Mouse (Mus musculus): ENCODE data around the gene P2rx4. TPM values are rescaled to one million over a fixed set of nuclear protein-coding genes. Genes with fewer than 3 reads are reported as not detected.

P2rx4 gene
- polyA plus RNA-seq, 1 experiment from 2014 or later, result 10.3 TPM

DNA sequence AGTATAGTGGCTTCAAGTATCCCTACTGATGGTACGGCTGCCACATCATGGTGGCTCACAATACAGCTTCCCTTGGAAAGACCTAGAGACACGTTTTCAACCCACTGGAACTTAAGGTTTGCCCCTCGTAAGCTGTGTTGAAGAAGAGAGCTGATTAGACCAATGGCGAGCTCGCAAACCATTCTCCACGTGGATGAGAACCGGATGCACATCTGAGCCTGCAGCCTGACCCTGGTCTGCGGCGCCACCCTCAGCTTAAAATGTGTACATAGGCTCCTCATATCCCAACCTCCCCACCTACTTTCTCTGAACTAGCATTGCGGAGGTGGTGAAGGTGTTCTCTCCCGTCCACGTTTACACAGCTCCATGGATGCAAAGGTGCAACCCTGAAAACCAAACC is 26.1 kb upstream of the P2rx4 start:
- Histone ChIP-seq H3K4me3 (replicated peaks; ENCODE audit: low read length) (no peak overlapping the region), H3K4me1 (replicated peaks; ENCODE audit: control insufficient read depth, insufficient read depth, low read length) (no peaks in the 10 kb centered on the region), H3K4me2 (ENCODE audit: low read length) (no peak overlapping the region), H3K27ac (ENCODE audit: low read length) (no peak overlapping the region), H3K36me3 (ENCODE audit: control insufficient read depth, insufficient read depth) (no peaks in the 10 kb centered on the region), H3K9ac (replicated peaks; ENCODE audit: low read depth, low read length) (no peak overlapping the region), H3K9me3 (ENCODE audit: control insufficient read depth, low read length) (no peaks in the 10 kb centered on the region), H3K27me3 (replicated peaks; ENCODE audit: control insufficient read depth, insufficient read depth, low read length) (no peaks in the 10 kb centered on the region)
- ATAC-seq, result no peak
- 81% methylated on average over 12 of the region's 12 CpGs for WGBS

DNA sequence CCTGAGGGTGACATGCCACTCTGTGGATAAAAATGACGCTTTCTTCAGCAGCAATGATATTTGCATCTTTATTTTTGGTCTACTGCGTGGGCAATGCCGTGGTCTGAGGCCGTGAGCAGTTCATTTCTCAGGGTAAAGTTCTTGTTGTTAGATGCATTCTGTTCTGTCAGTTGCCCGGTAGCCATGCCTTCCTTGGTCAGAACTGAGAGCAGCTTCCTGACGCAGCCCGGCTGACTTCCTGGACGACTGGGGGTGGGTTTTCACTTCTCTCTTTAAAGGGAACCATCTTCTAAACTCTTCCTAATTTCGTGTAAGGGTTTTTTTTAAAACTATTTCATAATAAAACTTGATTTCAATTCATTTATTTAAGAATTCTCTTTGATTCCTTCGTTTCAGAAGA is 23.4 kb upstream of the P2rx4 start:
- no peak for ATAC-seq
- H3K27ac ChIP-seq (ENCODE audit: low read length), result no peak overlapping the region
- no peaks in the 10 kb centered on the region for H3K36me3 ChIP-seq (ENCODE audit: control insufficient read depth, insufficient read depth)
- no peaks in the 10 kb centered on the region for H3K9me3 ChIP-seq (ENCODE audit: control insufficient read depth, low read length)
- H3K9ac ChIP-seq (replicated peaks; ENCODE audit: low read depth, low read length), result no peak overlapping the region
- no peaks in the 10 kb centered on the region for H3K27me3 ChIP-seq (replicated peaks; ENCODE audit: control insufficient read depth, insufficient read depth, low read length)
- WGBS, result 84% methylated on average over 10 of the region's 10 CpGs
- no peaks in the 10 kb centered on the region for H3K4me1 ChIP-seq (replicated peaks; ENCODE audit: control insufficient read depth, insufficient read depth, low read length)
- no peak overlapping the region for H3K4me3 ChIP-seq (replicated peaks; ENCODE audit: low read length)
- no peak overlapping the region for H3K4me2 ChIP-seq (ENCODE audit: low read length)

DNA sequence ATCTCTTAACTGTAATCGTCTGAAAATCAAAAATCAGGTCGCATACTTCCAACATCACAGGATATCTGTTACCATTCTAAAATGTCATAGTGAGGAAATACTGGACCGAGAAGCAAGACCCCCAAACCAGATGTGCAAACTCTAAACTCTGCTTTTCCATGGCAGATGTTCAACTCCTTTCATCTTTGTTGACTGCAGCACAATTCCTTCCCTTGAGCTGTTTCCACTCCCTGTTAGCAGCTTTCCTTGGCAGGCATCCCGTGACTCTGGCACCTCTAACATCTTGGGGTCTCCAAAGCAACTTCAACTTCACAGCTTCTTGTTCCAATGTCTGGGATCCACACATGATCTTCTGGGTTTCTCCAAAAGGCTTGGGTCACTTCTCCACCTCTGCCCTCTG is 20.0 kb upstream of the P2rx4 start:
- Histone ChIP-seq H3K36me3 (ENCODE audit: control insufficient read depth, insufficient read depth) (no peaks in the 10 kb centered on the region), H3K4me1 (replicated peaks; ENCODE audit: control insufficient read depth, insufficient read depth, low read length) (no peaks in the 10 kb centered on the region), H3K4me3 (replicated peaks; ENCODE audit: low read length) (no peak overlapping the region), H3K4me2 (ENCODE audit: low read length) (no peak overlapping the region), H3K9me3 (ENCODE audit: control insufficient read depth, low read length) (no peaks in the 10 kb centered on the region), H3K27me3 (replicated peaks; ENCODE audit: control insufficient read depth, insufficient read depth, low read length) (no peaks in the 10 kb centered on the region), H3K27ac (ENCODE audit: low read length) (no peak overlapping the region), H3K9ac (replicated peaks; ENCODE audit: low read depth, low read length) (no peak overlapping the region)
- ATAC-seq, result no peak
- 88% methylated on average over 4 of the region's 4 CpGs for WGBS

DNA sequence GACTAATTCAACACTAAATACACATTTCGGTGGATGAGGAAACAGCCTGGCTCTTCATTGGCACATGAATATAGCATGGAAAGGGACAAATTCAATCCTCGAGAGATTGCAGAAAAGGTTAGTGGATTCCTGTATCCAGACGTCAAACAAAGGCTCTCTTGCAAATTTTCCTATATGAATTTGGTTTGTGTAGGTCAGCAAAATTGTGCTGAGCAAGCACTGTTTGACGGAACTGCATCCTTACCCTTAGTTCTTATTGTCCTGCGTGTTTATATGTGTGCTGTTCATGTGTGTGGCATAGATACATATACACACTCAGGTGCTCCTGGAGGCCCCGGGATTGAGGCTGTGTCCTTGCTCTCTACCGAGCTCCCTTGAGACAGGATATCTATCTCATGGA is 18.2 kb upstream of the P2rx4 start:
- Histone ChIP-seq H3K36me3 (ENCODE audit: control insufficient read depth, insufficient read depth) (no peaks in the 10 kb centered on the region), H3K9ac (replicated peaks; ENCODE audit: low read depth, low read length) (no peak overlapping the region), H3K27ac (ENCODE audit: low read length) (no peak overlapping the region), H3K4me2 (ENCODE audit: low read length) (no peak overlapping the region), H3K4me1 (replicated peaks; ENCODE audit: control insufficient read depth, insufficient read depth, low read length) (no peaks in the 10 kb centered on the region; the same call in 1 of the 2 replicates), H3K9me3 (ENCODE audit: control insufficient read depth, low read length) (no peaks in the 10 kb centered on the region), H3K4me3 (replicated peaks; ENCODE audit: low read length) (no peak overlapping the region), H3K27me3 (replicated peaks; ENCODE audit: control insufficient read depth, insufficient read depth, low read length) (no peaks in the 10 kb centered on the region)
- WGBS, result 90% methylated on average over 7 of the region's 7 CpGs
- ATAC-seq, result no peak

DNA sequence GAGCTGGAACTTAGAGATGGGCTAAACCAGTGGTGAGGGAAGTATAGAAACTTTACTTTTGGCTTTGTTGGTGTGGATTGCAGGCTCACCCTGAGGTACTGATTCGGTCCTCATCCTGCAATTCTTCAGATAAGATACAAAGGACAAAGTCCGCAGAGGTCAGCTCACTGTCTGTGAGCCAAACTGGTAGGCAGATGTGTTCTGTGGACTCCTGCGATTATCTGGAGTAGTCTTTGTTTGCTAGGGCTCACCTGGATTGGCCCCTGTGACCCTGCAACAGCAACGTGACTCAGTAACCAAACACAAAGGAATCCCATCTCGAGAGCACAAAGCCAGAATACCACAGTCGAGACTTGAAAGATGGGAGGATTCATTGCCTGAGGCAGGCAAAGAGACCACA is 16.9 kb upstream of the P2rx4 start:
- Histone ChIP-seq H3K9me3 (ENCODE audit: control insufficient read depth, low read length) (no peaks in the 10 kb centered on the region), H3K4me1 (replicated peaks; ENCODE audit: control insufficient read depth, insufficient read depth, low read length) (peaks cover under 1% of the 10 kb centered on the region), H3K27me3 (replicated peaks; ENCODE audit: control insufficient read depth, insufficient read depth, low read length) (no peaks in the 10 kb centered on the region), H3K4me3 (replicated peaks; ENCODE audit: low read length) (no peak overlapping the region), H3K27ac (ENCODE audit: low read length) (no peak overlapping the region), H3K4me2 (ENCODE audit: low read length) (no peak overlapping the region), H3K9ac (replicated peaks; ENCODE audit: low read depth, low read length) (no peak overlapping the region), H3K36me3 (ENCODE audit: control insufficient read depth, insufficient read depth) (no peaks in the 10 kb centered on the region)
- WGBS, result 46% methylated on average over 6 of the region's 6 CpGs
- ATAC-seq, result no peak

DNA sequence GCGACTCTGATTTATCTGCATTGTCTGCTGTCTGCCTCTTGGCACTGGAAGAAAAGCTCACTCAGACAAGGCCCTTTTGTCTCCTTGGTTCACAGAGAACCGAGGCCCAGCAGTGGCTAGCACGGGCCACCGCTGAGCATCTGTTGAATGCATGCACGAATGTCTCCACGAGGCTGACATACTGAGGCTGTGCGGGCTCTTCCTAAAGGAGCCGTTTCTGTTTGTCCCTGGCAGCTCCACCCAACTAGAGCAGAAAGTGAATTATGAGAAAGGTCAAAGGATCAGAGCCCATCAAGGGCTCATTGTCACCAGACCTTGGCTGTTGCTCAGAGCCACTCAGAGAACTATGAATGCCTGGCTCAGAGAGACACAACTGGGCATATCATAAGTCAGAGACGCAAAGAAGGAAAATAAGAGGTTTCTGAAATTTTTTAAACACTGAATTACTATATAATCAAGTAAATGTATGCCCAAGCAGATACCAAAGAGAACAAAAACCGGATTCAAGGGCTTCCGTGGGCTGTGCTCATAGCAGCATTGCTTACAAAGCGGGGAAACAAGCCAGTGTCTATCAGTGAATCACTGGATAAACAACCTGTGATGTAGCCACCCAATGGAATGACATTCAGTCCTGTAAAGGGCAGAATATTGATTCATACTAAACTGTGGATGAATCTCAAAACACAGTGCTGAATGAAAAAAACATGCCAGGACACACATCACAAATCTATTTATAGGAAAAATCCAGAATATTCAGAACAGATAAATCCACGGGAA is 13.7 kb upstream of the P2rx4 start:
- Histone ChIP-seq H3K9ac (replicated peaks; ENCODE audit: low read depth, low read length) (no peak overlapping the region), H3K4me2 (ENCODE audit: low read length) (no peak overlapping the region), H3K27ac (ENCODE audit: low read length) (no peak overlapping the region), H3K4me1 (replicated peaks; ENCODE audit: control insufficient read depth, insufficient read depth, low read length) (peaks cover 2% of the 10 kb centered on the region), H3K27me3 (replicated peaks; ENCODE audit: control insufficient read depth, insufficient read depth, low read length) (no peaks in the 10 kb centered on the region), H3K4me3 (replicated peaks; ENCODE audit: low read length) (no peak overlapping the region), H3K36me3 (ENCODE audit: control insufficient read depth, insufficient read depth) (no peaks in the 10 kb centered on the region), H3K9me3 (ENCODE audit: control insufficient read depth, low read length) (no peaks in the 10 kb centered on the region)
- WGBS, result 22% methylated on average over 13 of the region's 13 CpGs
- no peak for ATAC-seq

DNA sequence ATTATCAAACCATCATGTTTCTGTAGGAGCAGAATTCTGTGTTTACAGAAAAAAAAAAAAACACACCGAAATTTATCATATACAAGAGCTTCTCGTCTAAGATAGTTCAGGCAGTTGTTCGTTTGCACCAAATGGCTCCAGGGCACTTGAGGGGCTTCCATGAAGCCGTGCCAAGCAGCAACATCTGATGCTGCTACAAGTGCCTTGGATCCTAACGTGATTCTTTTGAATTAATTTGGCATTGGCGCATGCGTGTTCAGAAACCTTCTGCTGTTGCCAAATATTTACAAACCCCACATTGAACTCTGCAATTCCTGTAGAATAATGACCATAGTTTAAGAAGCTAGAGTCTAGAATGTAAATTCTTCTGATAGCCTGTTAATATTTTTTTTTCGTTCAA is 11.8 kb upstream of the P2rx4 start:
- WGBS, result 39% methylated on average over 8 of the region's 8 CpGs
- H3K4me2 ChIP-seq (ENCODE audit: low read length), result no peak overlapping the region
- H3K9me3 ChIP-seq (ENCODE audit: control insufficient read depth, low read length), result no peaks in the 10 kb centered on the region
- no peak overlapping the region for H3K4me3 ChIP-seq (replicated peaks; ENCODE audit: low read length)
- H3K36me3 ChIP-seq (ENCODE audit: control insufficient read depth, insufficient read depth), result no peaks in the 10 kb centered on the region
- no peak for ATAC-seq
- H3K4me1 ChIP-seq (replicated peaks; ENCODE audit: control insufficient read depth, insufficient read depth, low read length), result peaks cover 2% of the 10 kb centered on the region
- no peak overlapping the region for H3K9ac ChIP-seq (replicated peaks; ENCODE audit: low read depth, low read length)
- H3K27ac ChIP-seq (ENCODE audit: low read length), result no peak overlapping the region
- H3K27me3 ChIP-seq (replicated peaks; ENCODE audit: control insufficient read depth, insufficient read depth, low read length), result no peaks in the 10 kb centered on the region

DNA sequence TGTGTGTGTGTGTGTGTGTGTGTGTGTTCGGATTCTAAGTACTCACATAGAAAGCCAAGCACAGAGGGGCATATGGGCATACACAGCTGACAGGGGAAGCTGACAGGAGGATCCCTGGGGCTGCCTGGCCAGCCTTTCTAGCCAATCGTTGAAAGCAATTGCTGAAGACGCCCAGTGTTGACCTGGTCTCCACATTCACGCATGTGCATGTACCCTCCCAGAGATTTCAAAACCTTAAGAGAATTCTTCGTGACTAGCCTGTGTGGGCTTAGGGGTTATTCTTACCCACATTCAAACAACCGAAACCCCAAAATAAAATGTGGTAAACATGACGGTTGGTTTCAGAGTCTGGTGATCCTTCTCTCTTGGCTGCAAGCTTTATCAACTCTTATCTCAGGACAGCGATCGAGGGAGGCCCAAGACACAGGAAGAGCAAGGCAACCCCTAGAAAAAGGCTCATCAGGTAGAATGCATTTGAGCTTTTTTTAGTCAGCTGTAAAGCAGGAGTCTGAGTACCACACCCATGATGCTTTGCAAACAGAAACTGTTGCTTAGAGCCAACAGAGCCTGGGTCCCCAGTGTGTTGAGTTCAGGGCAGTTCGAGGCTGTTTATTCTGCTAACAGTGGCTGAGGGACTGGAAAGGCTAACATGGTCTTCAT is 9.2 kb upstream of the P2rx4 start:
- no peaks in the 10 kb centered on the region for H3K9me3 ChIP-seq (ENCODE audit: control insufficient read depth, low read length)
- no peak overlapping the region for H3K4me3 ChIP-seq (replicated peaks; ENCODE audit: low read length)
- 92% methylated on average over 10 of the region's 10 CpGs for WGBS
- H3K27me3 ChIP-seq (replicated peaks; ENCODE audit: control insufficient read depth, insufficient read depth, low read length), result no peaks in the 10 kb centered on the region
- no peak for ATAC-seq
- peaks cover 2% of the 10 kb centered on the region for H3K4me1 ChIP-seq (replicated peaks; ENCODE audit: control insufficient read depth, insufficient read depth, low read length)
- H3K36me3 ChIP-seq (ENCODE audit: control insufficient read depth, insufficient read depth), result no peaks in the 10 kb centered on the region
- H3K9ac ChIP-seq (replicated peaks; ENCODE audit: low read depth, low read length), result no peak overlapping the region
- H3K27ac ChIP-seq (ENCODE audit: low read length), result no peak overlapping the region
- no peak overlapping the region for H3K4me2 ChIP-seq (ENCODE audit: low read length)

DNA sequence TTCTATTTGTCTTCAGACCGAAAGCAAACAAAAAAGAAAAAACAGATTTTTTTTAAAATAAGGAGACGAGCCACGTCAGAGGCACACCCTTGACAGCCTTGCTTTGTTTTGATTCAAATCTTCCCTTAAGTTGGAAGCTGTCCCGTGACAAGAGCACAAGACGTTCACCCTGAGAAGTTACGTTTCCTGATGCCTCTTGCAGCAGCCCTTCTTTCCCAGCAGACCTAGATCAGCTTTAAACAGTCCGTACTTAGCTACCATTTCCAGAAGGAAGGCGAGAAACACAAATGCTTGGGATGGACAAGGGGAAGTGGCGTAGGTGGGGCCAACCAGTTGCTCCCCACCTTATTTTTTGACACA is 8.7 kb upstream of the P2rx4 start:
- no peak overlapping the region for H3K9ac ChIP-seq (replicated peaks; ENCODE audit: low read depth, low read length)
- 80% methylated on average over 9 of the region's 9 CpGs for WGBS

More for the DNA sequence above, 8.7 kb upstream of the P2rx4 start:
- Histone ChIP-seq H3K4me2 (ENCODE audit: low read length) (no peak overlapping the region), H3K27me3 (replicated peaks; ENCODE audit: control insufficient read depth, insufficient read depth, low read length) (no peaks in the 10 kb centered on the region), H3K27ac (ENCODE audit: low read length) (no peak overlapping the region), H3K36me3 (ENCODE audit: control insufficient read depth, insufficient read depth) (no peaks in the 10 kb centered on the region), H3K9me3 (ENCODE audit: control insufficient read depth, low read length) (no peaks in the 10 kb centered on the region), H3K4me1 (replicated peaks; ENCODE audit: control insufficient read depth, insufficient read depth, low read length) (peaks cover 2% of the 10 kb centered on the region; the same call in 1 of the 2 replicates), H3K4me3 (replicated peaks; ENCODE audit: low read length) (no peak overlapping the region)
- ATAC-seq, result no peak

Measured in forebrain, embryonic 16.5 days (tissue).